Mouse (Mus musculus) bone marrow, adult 2 months (tissue): Measurements from ENCODE around the gene Cfdp1. TPM values are rescaled to one million over a fixed set of nuclear protein-coding genes. Genes with fewer than 3 reads are reported as not detected.
A peak's percentile ranks its signal among the peaks of the same experiment; 100 is the strongest.

Experiments used
- H3K27ac ChIP-seq: fragments of 200-500 bp; 2 replicates; pipeline ENCODE4 v1.5.1; 2012; ENCODE audit warnings: low read depth, mild to moderate bottlenecking, control low read depth, inconsistent platforms, low read length; ENCODE audit not compliant: control insufficient read depth, poor library complexity, insufficient read depth
- H3K4me1 ChIP-seq: fragments of 200-500 bp; 2 replicates; pipeline ENCODE4 v1.6.1; 2011; ENCODE audit warnings: low read length; ENCODE audit not compliant: control insufficient read depth, insufficient read depth
- H3K4me3 ChIP-seq: fragments of 200-500 bp; replicated peaks from 2 replicates; pipeline ENCODE3; 2011; ENCODE audit warnings: mild to moderate bottlenecking, low read depth, low read length, control low read depth; ENCODE audit not compliant: control insufficient read depth
- CTCF ChIP-seq: fragments of 200-500 bp; IDR thresholded peaks from 2 replicates; pipeline ENCODE4 v1.5.1; 2011; ENCODE audit warnings: low read length, control low read depth; ENCODE audit not compliant: control insufficient read depth, insufficient read depth
- POLR2A ChIP-seq: fragments of 200-500 bp; IDR thresholded peaks from 2 replicates; pipeline ENCODE4 v1.6.1; 2011; ENCODE audit warnings: low read depth, mild to moderate bottlenecking, control low read depth, low read length, borderline replicate concordance; ENCODE audit not compliant: control insufficient read depth
- WGBS: fragments of 180-500 bp; shearing (Covaris S2); methylation state at CpG from one replicate; pipeline ENCODE4 v1.1.7; 2018; 5-methylcytosine and 5-hydroxymethylcytosine counted together
- polyA plus RNA-seq: library from polyadenylated mRNA; stranded (reverse); fragments of >200 nt; gene quantifications from 2 replicates; pipeline ENCODE4 v1.2.4, GENCODE M21; 2011; ENCODE audit warnings: low replicate concordance; ENCODE audit not compliant: missing spikeins, insufficient read depth, insufficient read length

Cfdp1 gene
- polyA plus RNA-seq, 1 experiment = 116 TPM

DNA sequence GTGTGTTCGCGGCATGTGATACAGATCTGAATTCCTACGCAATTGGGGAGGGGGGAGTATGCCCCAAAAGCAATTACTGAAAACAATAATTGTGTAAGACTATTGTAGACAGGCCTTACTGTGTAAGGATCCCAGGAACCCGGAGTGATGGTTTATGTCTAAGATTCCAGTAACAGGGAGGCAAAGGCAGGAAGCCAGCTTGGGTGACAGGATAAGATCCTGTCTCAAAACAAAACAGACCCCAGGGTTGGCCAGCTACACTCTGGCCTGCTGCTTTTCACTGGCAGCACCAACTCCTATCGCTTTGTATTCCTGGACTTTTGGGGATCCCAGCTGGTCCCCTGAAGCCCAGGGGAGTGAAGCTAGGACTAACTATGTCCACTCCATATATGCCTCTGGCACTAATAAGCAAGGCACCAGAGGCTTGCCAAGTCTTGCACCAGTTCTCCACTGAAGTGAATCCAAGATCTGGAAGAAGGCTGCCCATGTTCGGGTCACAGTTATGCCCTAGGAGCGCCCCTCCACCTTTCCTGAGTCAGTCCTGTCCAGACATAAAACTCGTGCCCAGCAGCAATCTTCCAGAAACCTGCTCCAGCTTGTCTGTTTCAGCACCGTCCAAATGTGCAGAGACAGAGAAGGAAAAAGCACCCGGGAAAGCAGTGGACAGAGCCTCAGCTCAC is 121.5 kb downstream of the Cfdp1 start:
- Histone ChIP-seq H3K27ac (no peak overlapping the region), H3K4me1 (no peaks in the 10 kb centered on the region), H3K4me3 (no peak overlapping the region)
- 22% methylated on average over 10 of the region's 10 CpGs for WGBS
- TF ChIP-seq CTCF = no peak

DNA sequence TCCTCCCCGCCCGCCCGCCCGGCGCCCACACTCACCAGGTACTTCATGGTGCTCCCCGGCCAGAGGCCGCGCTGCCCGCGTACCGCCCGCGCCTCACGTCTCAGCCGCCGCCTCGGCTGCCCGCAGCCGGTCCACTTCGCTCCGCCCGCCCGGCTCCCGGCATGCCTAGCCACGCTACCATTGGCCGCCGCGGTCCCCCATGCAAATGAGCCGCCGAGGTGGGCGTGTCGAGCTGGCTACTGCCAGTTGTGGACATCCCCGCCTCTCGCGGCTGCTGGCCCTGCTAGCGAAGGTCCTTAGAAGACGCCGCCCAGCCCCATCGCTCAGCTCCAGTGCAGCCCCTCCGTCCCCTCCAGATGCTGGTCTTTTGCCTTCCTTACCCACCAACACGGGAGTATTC is 122.1 kb downstream of the Cfdp1 start:
- Histone ChIP-seq H3K4me1 (no peaks in the 10 kb centered on the region), H3K27ac (no peak overlapping the region), H3K4me3 (no peak overlapping the region)
- WGBS = under 1% methylated on average over 41 of the region's 41 CpGs
- TF ChIP-seq CTCF = no peak
- no peak for TF ChIP-seq POLR2A

- peak overlapping the region; percentile 14 for H3K4me3 ChIP-seq
- 2% methylated on average over 39 of the region's 39 CpGs for WGBS
- no peak overlapping the region for H3K27ac ChIP-seq
- TF ChIP-seq CTCF (no peak), POLR2A (no peak)
- no peaks in the 10 kb centered on the region for H3K4me1 ChIP-seq
These were observed 122.7 kb downstream of the Cfdp1 start for GRCm38 (mm10) chr8:111731231-111731977.

GRCm38 (mm10) chr8:111729233-111730170 is 124.6 kb downstream of the Cfdp1 start:
- TF ChIP-seq POLR2A (no peak), CTCF (no peak)
- no peak overlapping the region for H3K4me3 ChIP-seq

DNA sequence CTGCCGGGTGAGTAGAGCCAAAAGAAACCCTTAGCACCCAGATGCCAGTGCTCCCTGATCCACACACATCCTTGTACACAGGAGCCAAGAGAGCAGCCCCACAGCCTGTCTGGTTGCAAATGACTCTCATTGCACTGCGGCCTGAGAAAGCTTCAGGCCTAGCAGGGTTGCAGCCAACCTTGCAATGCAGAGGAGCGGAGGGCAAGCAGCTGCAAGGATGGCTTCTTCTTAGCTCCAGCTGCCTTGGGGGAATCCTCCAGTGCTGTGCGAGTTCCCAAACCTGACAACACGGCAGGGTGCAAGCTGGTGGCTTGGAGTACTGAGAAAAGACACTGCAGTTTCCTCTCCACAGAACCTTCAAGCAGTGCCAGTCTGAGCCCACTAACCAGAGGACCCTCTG is 125.6 kb downstream of the Cfdp1 start:
- Histone ChIP-seq H3K27ac (no peak overlapping the region), H3K4me3 (no peak overlapping the region), H3K4me1 (no peaks in the 10 kb centered on the region)
- TF ChIP-seq POLR2A (no peak), CTCF (no peak)
- 68% methylated on average over 5 of the region's 5 CpGs for WGBS

More at GRCm38 (mm10) chr8:111729233-111730170, 124.6 kb downstream of the Cfdp1 start:
- 69% methylated on average over 7 of the region's 7 CpGs for WGBS
- Histone ChIP-seq H3K4me1 (no peaks in the 10 kb centered on the region), H3K27ac (no peak overlapping the region)

DNA sequence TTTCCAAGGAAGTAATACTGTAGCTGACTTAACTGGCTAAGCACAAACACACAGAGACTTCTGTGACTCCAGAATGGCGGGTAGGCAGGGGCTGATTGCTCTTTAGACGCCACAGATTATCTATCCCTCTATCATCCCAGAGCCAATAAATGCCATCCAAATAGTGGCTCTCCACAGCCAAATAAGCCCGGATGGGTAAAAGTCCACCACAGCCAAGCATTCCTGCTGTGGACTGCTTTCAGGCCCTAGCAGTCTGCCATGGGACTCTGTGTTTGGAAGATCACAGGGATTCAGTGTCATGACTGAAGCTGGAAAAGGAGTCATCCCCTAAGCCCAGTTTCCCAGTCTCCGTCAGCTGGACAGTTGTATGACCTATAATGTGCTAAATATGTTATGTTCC is 126.5 kb downstream of the Cfdp1 start:
- 78% methylated on average over 4 of the region's 4 CpGs for WGBS

DNA sequence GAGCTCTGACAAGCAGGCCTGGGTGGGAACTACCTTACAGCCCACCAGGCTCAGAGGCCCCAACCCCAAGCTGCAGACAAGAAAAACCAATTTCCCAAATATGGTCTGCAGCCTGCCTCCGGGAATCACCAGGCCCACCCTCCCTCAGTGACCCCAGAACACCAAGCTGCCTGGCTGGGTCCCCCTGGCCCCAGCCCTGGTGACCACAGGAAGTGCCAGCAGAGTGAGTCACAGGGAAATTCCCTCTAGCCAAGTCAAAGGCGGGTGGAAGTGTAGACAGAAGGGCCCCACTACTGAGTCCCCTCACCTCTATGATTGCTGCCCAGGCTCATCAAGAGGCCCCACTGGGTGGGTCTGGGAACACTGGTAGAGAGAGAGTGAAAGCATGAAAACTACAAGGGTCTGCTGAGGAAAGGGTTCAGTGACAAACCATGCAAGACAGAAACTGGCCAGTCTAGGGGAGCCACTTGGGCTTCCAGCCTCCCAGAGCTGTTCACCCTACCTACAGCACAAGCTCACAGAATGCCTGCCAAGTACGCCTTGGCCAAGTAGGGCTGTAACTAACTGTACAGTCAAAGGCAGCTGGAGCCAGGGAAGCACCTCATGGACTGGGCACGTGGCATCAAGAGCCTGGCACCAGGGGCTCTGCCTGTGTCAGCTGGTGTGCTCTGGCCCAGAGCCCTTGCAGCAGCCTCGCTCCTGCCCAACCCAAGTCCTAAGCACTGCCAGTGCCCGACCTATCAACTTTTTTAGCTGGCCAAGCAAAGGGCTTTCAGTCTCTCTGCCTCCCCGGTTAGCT is 127.8 kb downstream of the Cfdp1 start:
- WGBS = 56% methylated on average over 7 of the region's 7 CpGs
- no peak for TF ChIP-seq CTCF
- TF ChIP-seq POLR2A = no peak
- no peak overlapping the region for H3K4me3 ChIP-seq
- no peaks in the 10 kb centered on the region for H3K4me1 ChIP-seq
- no peak overlapping the region for H3K27ac ChIP-seq

More for the DNA sequence above, 126.5 kb downstream of the Cfdp1 start:
- Histone ChIP-seq H3K27ac (no peak overlapping the region), H3K4me3 (no peak overlapping the region), H3K4me1 (no peaks in the 10 kb centered on the region)
- no peak for TF ChIP-seq CTCF
- TF ChIP-seq POLR2A = no peak
